In genomic region chr4:99947896-99948295, GRCm38 (mm10) we compare ENCODE assay signal across 22 mouse cellular contexts.
"Had no signal": no experiment of that assay in that cellular context is flagged by ENCODE, and none has a peak within 500 bp of the region (broad histone marks: within the 10 kb centered on the region; RNA-seq: fewer than 3 reads in every experiment).

No protein-coding gene starts in this region.

- H3K4me3 ChIP-seq: heart, adult 2 months; heart, embryonic 13.5 days; heart, embryonic 15.5 days; hindbrain, embryonic 13.5 days; hindbrain, embryonic 15.5 days; kidney, embryonic 15.5 days; limb, embryonic 13.5 days; limb, embryonic 15.5 days; liver, embryonic 12.5 days had no signal

- H3K27ac ChIP-seq: heart, adult 2 months; heart, embryonic 13.5 days; heart, embryonic 15.5 days; hindbrain, embryonic 13.5 days; hindbrain, embryonic 15.5 days; hindbrain, postnatal 0 days; kidney, embryonic 15.5 days; kidney, postnatal 0 days; limb, embryonic 13.5 days; limb, embryonic 15.5 days; liver, embryonic 12.5 days; liver, embryonic 14.5 days had no signal

- DNase-seq: gastrocnemius, postnatal 10 days; gastrocnemius, postnatal 36 days; heart, adult 2 months; heart, postnatal 14 days; heart, postnatal 36 days; kidney, adult 11 months; kidney, adult 9 months; kidney, postnatal 14 days; layer of hippocampus, adult 9-11 months; layer of hippocampus, postnatal 36 days; left cerebral cortex, postnatal 4 days had no signal
